9 mouse cellular contexts compared by ENCODE assay signal in genomic region chr13:51022401-51023250, GRCm38 (mm10).
DNase-seq lines count a peak whose midpoint lies in the region; ATAC-seq lines count a peak whose summit lies in the region.
"Had no signal": no experiment of that assay in that cellular context is flagged by ENCODE, and none has a peak within 500 bp of the region (broad histone marks: within the 10 kb centered on the region; RNA-seq: fewer than 3 reads in every experiment).

No protein-coding gene starts in this region.

- H3K36me3 ChIP-seq in embryonic facial prominence, embryonic 15.5 days, result no peaks in the 10 kb centered on the region
- H3K36me3 ChIP-seq in liver, embryonic 11.5 days (ENCODE audit: control insufficient read depth, insufficient read depth, low read length), result no peaks in the 10 kb centered on the region

- no peak overlapping the region for H3K9ac ChIP-seq in embryonic facial prominence, embryonic 15.5 days
- no peak overlapping the region for H3K9ac ChIP-seq in liver, embryonic 11.5 days (ENCODE audit: low read depth, low read length)

- peak overlapping the region; percentile 22; the same call in 1 of the 2 replicates for H3K4me2 ChIP-seq in embryonic facial prominence, embryonic 15.5 days (replicated peaks)
- H3K4me2 ChIP-seq in liver, embryonic 11.5 days, result no peak overlapping the region

- no peaks in the 10 kb centered on the region for H3K27me3 ChIP-seq in embryonic facial prominence, embryonic 15.5 days
- no peaks in the 10 kb centered on the region for H3K27me3 ChIP-seq in liver, embryonic 11.5 days (replicated peaks; ENCODE audit: control insufficient read depth, insufficient read depth, low read length)

- no peak overlapping the region for H3K4me3 ChIP-seq in embryonic facial prominence, embryonic 15.5 days (replicated peaks)
- H3K4me3 ChIP-seq in liver, embryonic 11.5 days (ENCODE audit: low read depth, low read length), result no peak overlapping the region

- DNase-seq in right cerebral cortex, postnatal 10 days (ENCODE audit: low spot score in 2 of 2), result peak; percentile 57 to 58
- no peak for DNase-seq in right cerebral cortex, postnatal 25 days
- DNase-seq in heart, postnatal 10 days, result peak; percentile 72
- DNase-seq in lung, postnatal 14 days, result peak; percentile 45
- DNase-seq in spleen, postnatal 14 days (ENCODE audit: low spot score in 2 of 2), result no peak
- no peak for DNase-seq in frontal cortex, postnatal 25 days (ENCODE audit: low spot score in 2 of 2)
- DNase-seq in liver, embryonic 11.5 days (ENCODE audit: low spot score), result no peak

- H3K9me3 ChIP-seq in embryonic facial prominence, embryonic 15.5 days (replicated peaks), result no peaks in the 10 kb centered on the region
- no peaks in the 10 kb centered on the region for H3K9me3 ChIP-seq in liver, embryonic 11.5 days (ENCODE audit: control insufficient read depth, low read length)

- intact Hi-C loops in heart, postnatal 10 days (cut with DNase I), result no loop called here

- peak overlapping the region; percentile 93 for H3K27ac ChIP-seq in embryonic facial prominence, embryonic 15.5 days (replicated peaks)
- H3K27ac ChIP-seq in liver, embryonic 11.5 days (ENCODE audit: low read depth, low read length), result no peak overlapping the region
- H3K27ac ChIP-seq: macrophage had no signal

- peak; percentile 73 for ATAC-seq in embryonic facial prominence, embryonic 15.5 days (ENCODE audit: insufficient number of reproducible peaks, low FRiP score, low TSS enrichment, low read depth)
- ATAC-seq in liver, embryonic 11.5 days (replicated peaks; ENCODE audit: low FRiP score), result no peak

- peaks cover 43% of the 10 kb centered on the region for H3K4me1 ChIP-seq in embryonic facial prominence, embryonic 15.5 days
- H3K4me1 ChIP-seq in liver, embryonic 11.5 days (replicated peaks; ENCODE audit: control insufficient read depth, insufficient read depth, low read length), result no peaks in the 10 kb centered on the region

- 21% methylated on average over 13 of the region's 13 CpGs for WGBS in embryonic facial prominence, embryonic 15.5 days
- WGBS in liver, embryonic 11.5 days, result 57% methylated on average over 13 of the region's 13 CpGs

Comparison
In these comparisons a context has a peak if more than half of its experiments do, and no peak if none do; other contexts are left out.
1. DNase-seq: peak in right cerebral cortex, postnatal 10 days (2 of 2), heart, postnatal 10 days (2 of 2) and lung, postnatal 14 days (single experiment); none in right cerebral cortex, postnatal 25 days (single experiment), spleen, postnatal 14 days (0 of 2), frontal cortex, postnatal 25 days (0 of 2) and liver, embryonic 11.5 days (single experiment).